Mouse (Mus musculus) MEL-GATA-1-ER (cell line): ENCODE measurements around the gene Acbd5.
"Not testable (repeated sequence)": the region's sequence is repeated elsewhere in the genome, so short reads cannot be mapped to it uniquely, and the experiment has no call there.

Experiments used
- DNase-seq: peaks from one replicate; pipeline ENCODE4 v3.0.0-alpha.2; 2012; ENCODE audit warnings: low read depth; ENCODE audit errors: extremely low read depth

Gene Acbd5

GRCm38 (mm10) chr2:23067552-23068369 is at the start of gene Acbd5:
Acbd5 (plus strand) TSS chr2:23068167.
- DNase-seq = peak; percentile 97

DNA sequence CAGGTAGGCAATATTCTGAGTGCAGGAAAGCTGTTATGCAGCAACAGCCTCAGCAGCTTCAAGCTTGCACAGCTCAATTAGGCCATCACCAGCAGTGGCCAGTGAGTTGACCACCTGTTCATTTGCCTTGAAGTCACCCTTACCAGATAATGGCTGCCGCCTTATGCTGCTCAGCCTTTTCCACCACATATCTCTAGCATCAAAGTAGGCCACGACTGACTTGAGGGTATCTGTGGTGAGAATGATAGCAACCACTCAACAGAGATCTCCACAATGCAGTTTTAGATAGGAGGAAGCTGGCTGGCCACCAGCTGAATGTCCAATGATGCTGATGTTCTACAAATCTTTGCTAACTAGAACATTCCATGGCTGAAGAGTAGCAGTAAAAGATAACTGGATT is 48.8 kb upstream of the Acbd5 start:
- no peak for DNase-seq

DNA sequence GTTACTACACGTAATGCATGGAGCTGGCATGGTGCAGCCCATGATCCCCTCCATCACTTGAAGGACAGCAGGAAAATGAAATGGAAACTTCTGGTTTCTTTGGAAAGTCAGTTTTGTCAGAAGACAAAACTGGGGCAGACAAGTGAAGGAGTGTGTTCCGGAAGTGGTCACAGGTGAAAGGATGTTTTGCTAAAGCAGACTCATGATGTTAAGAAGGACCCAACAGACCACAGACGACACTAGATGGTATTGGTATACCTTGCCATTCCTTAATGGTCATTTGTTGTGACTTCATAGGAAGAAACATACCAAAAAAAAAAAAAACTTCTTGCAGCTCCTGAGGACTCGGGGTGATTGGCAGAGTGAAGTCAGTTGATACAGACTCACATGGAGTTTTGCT is 46.6 kb upstream of the Acbd5 start:
- DNase-seq = no peak

- no peak for DNase-seq
Observed at GRCm38 (mm10) chr2:23021721-23022120, 46.2 kb upstream of the Acbd5 start.

GRCm38 (mm10) chr2:23023023-23023422 is 44.9 kb upstream of the Acbd5 start:
- DNase-seq = no peak

DNA sequence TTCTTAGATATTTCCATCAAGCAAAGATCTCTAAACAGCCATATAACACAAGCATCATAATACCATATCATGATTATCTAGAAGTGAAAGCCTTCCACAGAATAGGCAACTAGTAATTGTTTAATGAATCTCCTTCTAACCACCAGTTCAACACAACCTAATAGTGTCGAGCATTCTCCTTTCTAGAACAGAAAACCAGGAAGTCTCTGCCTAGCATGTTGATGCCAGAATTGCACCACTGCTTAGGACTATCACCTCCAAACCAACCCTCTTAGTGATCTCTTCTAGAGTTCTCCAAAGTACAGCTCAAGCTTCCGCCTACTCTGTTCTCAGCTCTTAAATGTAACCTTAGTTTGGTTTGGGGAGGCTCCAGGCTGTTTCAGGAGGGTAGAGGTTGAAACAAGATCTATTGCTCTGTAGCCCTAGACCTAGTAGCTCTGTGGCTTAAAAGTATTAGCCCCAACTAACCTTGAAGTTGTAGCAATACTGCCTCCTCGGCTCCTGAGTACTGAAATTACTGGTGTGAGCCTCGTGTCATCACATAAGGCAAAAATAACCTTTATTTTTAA is 44.2 kb upstream of the Acbd5 start:
- no peak for DNase-seq

GRCm38 (mm10) chr2:23026379-23026778 is 41.6 kb upstream of the Acbd5 start:
- DNase-seq = no peak

- no peak for DNase-seq
Observed at GRCm38 (mm10) chr2:23028826-23029225, 39.1 kb upstream of the Acbd5 start.

GRCm38 (mm10) chr2:23030631-23031030 is 37.3 kb upstream of the Acbd5 start:
- DNase-seq = no peak

GRCm38 (mm10) chr2:23034692-23035435 is 33.1 kb upstream of the Acbd5 start:
- DNase-seq = no peak

GRCm38 (mm10) chr2:23035467-23035866 is 32.5 kb upstream of the Acbd5 start:
- DNase-seq = peak; percentile 15

DNA sequence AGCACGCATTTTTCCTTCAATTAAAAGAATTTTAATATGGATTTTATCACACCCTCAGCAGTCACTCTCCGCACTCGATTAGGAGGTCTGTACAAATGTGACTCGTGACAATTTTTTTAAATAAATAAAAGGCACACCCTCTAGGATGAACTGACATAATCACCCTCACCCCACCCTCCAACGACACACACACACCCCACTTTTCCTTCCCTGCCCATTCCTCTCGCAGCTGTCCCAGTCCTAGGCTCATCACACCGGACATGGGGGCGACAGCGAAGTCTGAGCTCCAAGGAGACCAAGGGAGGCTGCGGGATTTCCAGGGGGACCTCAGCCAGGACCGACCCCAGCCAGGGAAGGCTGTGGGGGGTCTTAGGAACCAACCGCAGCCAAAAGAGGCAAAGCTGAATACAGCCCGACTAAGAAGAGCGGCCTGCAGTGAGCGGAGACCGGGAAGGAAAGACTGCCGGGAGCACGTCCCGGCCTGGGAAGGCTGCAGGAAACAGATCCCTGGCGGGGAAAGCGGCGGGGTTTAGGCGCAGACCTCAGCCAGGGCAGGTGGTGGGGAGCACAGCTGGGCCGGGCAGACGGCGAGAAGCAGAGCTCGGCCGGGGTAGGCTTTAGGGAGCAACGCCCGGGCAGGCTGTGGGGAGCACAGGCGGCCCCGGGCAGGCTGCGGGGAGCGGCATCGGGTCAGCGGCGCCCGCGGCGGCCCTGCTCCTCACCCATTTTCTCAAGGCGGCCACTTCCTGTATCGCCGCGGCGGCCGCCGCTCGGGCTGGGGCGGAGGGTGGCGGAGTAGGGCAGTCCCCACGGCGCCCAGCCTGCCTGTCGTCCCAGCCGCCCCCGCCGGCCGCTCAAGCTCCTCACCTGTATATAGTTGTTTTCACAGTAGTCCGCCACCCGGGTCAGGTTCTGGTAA is 28.6 kb upstream of the Acbd5 start:
- peak; percentile 43 for DNase-seq

- peak; percentile 96 for DNase-seq
Observed at GRCm38 (mm10) chr2:23040001-23040646, 27.8 kb upstream of the Acbd5 start, which contains the start of gene Abi1. Abi1 (minus strand) TSS chr2:23040241.

DNA sequence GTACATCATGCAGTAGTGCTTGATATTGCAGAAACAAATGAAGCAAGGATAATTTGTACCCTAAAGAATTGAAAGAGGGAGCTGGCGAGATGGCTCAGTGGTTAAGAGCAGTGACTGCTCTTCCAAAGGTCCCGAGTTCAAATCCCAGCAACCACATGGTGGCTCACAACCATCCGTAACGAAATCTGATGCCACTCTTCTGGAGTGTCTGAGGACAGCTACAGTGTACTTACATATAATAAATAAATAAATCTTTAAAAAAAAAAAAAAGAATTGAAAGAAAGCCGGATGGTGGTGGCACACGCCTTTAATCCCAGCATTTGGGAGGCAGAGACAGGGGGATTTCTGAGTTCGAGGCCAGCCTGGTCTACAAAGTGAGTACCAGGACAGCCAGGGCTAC is 27.3 kb upstream of the Acbd5 start:
- not testable (repeated sequence) for DNase-seq

GRCm38 (mm10) chr2:23041457-23041856 is 26.5 kb upstream of the Acbd5 start:
- peak; percentile 64 for DNase-seq

DNA sequence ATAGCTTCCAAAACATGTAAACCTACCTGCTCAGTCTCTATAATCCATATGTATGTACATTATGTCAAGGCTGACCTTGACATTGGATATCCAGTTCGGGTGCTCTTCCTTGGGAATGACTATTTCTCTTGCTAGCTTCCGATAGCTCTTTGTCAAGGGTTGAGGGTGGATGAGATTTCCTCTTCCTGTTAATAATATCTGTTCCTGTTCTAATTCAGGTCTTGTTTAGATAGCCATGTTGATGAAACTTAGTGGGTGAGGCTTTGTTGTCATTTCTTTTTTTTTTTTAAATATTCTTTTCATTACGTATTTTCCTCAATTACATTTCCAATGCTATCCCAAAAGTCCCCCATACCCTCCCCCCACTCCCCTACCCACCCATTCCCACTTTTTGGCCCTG is 25.8 kb upstream of the Acbd5 start:
- no peak for DNase-seq

- DNase-seq = no peak
Observed at GRCm38 (mm10) chr2:23045703-23046102, 22.3 kb upstream of the Acbd5 start.

- DNase-seq = no peak
Observed at GRCm38 (mm10) chr2:23048006-23048405, 20.0 kb upstream of the Acbd5 start.

- no peak for DNase-seq
Observed at GRCm38 (mm10) chr2:23051890-23052289, 16.1 kb upstream of the Acbd5 start.

GRCm38 (mm10) chr2:23052523-23052922 is 15.4 kb upstream of the Acbd5 start:
- DNase-seq = no peak

DNA sequence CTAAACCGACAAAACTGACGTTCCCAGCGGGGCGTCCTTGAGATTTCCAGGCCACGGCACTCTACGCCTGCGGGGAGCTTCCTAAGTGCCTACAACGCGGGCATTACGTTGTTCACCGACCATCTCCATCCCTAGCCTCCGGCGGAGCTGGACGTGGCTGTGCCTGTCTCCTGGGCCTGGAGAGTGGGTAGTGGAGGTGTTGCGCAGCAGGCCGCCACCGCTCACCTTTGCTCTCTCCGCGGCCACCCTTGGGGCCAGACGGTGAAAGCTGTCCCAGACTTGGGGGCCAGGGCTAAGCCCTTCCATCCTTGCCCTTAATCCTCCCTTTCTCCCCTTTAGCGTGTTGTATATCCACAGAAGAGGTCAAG is 387 bp downstream of the Acbd5 start:
- no peak for DNase-seq
